Mouse (Mus musculus): ENCODE measurements at regions not wholly inside any gene's neighbourhood (a gene's known extent, or its start where the extent isn't known, plus 50 kb on each side); places are given as distances from the start of the nearest gene placed in this dataset.
A peak's percentile ranks its signal among the peaks of the same experiment; 100 is the strongest.

DNA sequence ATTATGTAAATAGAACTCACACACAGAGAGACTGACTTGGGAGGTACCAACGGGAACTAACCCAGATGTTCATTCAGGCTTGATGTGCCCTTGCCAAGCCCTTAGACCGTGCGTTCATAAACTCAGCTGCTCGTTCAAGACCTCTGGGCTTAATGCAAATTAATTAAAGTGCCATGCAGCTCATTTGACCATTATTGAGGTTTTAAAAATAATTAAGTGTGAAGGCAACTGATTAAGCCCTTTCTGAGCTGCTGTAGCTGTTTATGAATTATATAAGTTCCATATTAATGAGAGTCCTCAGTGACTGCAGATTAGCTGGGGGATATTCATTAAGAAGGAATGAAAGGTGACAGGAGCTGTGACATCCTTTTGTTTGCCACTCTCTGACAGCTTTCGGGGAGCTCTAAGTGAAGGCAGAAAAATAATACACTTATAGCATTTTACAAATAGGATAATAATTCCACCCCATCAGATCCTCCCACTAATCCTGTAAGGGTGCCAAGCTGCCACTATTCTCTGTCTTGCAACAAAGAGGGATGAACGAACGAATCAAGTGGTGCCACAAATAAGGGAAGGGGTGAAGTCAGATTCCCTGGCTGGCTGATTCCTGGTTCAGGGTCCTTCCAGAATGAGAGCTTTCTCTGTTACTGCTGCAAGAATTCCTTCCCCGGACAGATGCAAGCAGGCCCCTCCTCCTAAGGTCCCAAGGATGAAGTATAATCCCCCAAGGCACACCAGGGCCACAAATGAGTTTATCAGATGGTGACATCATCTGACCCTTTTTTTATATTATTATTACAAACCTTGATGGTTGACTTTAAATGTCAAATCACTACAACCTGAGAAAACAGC is 184.7 kb upstream of the Nckap5 start:
- ATAC-seq (replicated peaks; ENCODE audit: low FRiP score, low TSS enrichment, poor library complexity, severe bottlenecking), result no peak

DNA sequence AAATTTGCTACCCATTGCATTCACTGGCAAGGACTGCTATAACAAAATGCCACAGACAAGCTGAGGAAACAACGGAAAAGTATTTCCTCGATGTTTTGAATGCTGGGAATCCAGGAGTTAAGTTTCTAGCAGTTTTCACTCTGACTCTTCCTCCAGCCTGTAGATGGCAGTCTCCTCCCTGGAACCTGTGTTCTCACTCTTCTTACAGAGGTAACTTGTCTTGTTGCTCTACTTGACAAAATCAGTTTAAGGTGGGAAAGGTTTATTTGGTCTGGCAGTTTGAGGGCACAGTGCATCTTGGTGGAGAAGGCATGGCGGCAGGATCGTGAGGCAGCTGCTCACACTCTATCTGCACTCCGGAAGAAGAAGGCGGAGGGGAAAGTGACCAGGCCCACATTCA is 181.3 kb upstream of the Nckap5 start:
- no peak for ATAC-seq (replicated peaks; ENCODE audit: low FRiP score, low TSS enrichment, poor library complexity, severe bottlenecking)

DNA sequence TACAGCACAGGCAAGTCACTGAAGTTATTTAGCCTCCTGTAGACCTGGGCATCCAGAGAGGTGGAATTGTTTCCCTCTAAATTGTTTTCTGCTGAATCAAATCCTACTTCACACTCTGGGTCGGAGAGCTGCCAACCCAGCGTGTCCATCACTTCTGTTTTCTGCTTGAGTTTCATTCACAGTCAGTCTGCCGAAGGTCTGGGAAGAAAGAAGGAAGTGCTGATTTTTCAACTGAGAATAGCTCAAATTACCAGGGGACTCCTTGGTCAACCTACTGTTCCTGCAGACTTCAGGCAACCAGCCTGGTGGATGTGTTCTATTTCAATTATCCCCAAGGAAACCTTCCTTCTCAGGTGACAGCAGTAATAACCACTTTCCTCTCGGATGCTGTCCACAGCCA is 179.1 kb upstream of the Nckap5 start:
- no peak for ATAC-seq (replicated peaks; ENCODE audit: low FRiP score, low TSS enrichment, poor library complexity, severe bottlenecking)

DNA sequence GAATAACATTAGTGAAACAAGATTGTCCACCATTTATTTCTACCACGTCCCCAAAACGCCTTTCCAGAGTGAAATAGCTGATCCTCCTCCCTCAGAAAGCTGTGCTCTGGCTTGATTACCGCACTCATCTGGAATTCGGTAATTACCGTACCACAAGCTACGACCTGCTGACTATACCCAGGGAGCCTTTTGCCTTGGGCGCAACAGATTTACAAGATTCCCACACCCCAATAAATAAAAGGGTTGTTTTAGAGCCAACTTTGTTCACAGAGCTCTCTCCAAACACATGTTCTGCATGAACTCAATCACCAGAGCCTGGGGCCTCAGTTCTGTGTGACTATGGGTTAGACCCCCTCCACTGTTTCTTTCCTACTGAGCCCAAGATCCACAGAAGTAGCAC is 171.1 kb upstream of the Nckap5 start:
- ATAC-seq (replicated peaks; ENCODE audit: low FRiP score, low TSS enrichment, poor library complexity, severe bottlenecking), result no peak

DNA sequence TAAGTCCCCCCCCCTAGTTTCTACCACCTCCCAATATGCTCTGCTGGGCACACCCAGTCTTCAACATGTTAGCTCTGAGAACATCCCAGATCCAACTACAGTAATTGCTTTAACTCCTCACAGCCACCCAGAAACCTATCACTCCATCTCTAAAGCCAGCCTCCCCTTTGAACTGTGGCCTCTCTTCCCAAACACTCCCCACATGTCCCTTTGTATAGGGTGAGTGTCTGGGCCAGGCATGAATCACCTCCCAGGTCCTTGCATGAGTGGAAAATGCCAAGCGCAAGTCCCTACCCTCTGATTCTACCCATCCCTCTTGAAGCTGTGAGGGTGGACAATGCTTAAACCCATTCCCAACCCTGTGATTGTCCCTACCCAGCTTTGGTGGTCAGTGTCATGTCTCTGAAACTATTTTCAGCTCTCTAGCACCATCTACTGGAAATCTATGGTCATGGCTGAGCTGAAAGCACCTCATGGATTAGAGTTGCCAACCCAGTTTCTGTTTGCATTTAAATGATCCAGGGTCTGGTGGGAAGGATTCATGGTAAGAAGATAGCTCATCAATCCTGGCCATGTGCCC is 162.6 kb upstream of the Nckap5 start:
- ATAC-seq (replicated peaks; ENCODE audit: low FRiP score, low TSS enrichment, poor library complexity, severe bottlenecking), result peak; percentile 80

DNA sequence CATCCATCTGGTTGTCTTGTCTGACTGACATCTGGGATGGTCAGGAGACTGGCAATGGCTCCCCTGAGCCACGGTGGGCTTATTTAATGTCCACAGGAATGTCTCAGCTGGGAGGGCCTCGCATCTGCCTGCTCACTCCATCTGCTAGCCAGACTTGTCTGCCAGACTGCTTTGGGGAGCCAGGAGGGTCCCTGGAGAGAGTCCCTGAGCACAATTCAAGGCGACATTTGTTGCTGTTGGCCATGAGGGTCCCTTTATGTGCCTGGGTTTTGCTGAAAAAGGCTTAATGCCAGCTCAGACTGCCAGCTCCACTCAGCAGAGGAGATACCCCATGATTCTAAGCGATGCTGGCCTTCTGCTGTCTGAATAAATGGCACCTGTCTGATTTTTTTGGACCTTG is 161.8 kb upstream of the Nckap5 start:
- ATAC-seq (replicated peaks; ENCODE audit: low FRiP score, low TSS enrichment, poor library complexity, severe bottlenecking), result no peak

DNA sequence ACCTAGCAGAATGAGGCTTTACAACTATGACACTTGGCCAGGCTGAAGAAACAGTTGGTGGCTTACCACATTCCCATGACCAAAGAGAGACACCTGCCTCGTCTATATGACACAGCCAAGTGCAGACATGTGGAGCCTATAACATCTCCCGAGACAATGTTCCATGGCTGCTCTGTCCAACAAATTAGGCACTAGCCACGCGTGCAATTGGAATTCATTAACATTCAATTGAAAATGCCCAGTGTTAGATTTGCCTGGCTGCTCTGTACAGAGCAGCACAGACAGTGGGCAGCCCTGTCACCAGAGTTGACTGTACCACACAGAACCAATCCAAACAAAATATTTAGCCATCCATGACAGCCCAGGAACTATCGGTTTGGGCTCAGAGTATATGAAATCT is 152.2 kb upstream of the Nckap5 start:
- no peak for ATAC-seq (replicated peaks; ENCODE audit: low FRiP score, low TSS enrichment, poor library complexity, severe bottlenecking)

DNA sequence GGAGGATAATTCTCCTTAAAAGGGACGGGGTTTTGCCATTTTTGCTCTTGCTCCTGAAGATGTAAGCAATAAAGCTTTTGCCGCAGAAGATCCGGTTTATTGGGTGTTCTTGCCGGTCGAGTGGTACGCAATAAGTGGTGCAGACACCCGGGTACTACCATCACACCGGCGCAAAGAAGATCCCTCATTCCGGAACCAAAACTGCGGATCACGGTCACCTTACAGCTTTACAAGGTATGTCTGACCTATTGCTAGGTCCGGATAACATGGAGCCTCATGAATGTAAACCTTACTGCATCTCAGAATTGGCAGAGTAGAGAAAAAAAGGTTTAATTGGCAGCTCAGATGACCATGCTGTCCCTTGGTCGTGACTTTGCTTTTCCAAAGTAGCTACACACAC is 149.7 kb upstream of the Nckap5 start:
- no peak for ATAC-seq (replicated peaks; ENCODE audit: low FRiP score, low TSS enrichment, poor library complexity, severe bottlenecking)

DNA sequence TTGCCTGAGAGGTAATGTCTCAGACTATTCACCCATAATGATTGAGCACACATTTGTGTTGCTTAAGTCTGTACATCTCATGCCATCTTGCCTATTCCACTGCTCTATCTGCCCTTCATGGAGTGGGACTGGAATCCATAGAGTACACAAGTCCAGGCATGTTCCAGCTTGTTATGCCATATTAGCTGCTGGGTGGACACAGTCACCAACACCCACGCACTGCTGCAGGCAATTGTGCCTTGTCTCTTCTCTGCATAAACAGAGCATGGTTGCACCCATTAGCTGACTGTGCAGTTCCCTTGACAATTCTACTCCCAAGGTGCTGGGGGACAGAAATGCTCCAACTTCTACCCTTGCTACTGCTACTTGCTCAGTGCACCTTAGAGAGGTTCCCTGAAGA is 143.3 kb upstream of the Nckap5 start:
- ATAC-seq (replicated peaks; ENCODE audit: low FRiP score, low TSS enrichment, poor library complexity, severe bottlenecking), result no peak

DNA sequence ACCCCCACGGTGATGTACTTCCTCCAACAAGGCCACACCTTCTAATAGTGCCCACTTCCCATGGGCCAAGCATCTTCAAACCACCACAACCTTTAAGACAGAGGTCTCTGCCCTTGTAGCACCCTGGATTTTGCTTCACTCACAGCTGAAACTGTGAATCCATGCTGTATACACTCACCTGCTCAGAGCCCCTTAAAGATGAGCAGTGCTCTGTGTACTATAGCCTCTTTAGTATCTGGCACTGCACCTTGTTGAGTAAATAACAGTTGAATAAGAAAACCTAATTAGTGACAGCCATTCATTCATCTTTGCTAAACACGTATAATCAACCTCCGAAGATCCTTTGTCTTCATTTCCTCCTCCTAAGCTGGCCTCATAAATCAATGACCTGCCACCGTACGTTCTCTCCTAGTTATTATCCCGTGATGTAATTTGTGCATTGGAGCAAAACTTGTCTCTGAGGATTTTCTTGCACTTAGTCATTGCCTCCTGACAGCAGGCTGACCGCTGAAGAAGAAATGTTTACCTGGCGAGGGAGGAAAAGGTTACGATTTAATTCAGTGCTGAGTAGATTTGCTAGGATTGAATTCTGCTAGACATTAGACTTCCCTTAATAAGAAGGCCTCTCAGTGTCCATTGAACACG is 141.3 kb upstream of the Nckap5 start:
- ATAC-seq (replicated peaks; ENCODE audit: low FRiP score, low TSS enrichment, poor library complexity, severe bottlenecking), result no peak

DNA sequence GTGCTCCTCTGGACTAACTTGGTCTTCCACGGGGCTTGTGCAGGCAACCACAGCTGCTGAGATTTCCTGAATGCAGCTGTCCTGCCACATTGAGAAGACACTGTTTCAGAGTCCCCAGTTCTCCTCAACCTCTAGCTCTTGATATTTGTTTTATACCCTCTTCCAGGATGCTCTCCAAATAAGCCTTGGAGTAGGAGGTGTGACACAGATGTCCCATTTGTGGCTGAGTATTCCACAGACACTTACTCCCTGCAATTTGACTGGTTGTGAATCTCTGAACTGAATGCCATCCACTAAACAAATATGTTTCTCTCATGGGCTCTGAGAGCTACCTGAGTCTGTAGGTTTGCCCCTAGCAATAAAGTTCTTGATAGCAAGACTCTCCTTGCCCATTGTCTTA is 140.5 kb upstream of the Nckap5 start:
- ATAC-seq (replicated peaks; ENCODE audit: low FRiP score, low TSS enrichment, poor library complexity, severe bottlenecking), result no peak

DNA sequence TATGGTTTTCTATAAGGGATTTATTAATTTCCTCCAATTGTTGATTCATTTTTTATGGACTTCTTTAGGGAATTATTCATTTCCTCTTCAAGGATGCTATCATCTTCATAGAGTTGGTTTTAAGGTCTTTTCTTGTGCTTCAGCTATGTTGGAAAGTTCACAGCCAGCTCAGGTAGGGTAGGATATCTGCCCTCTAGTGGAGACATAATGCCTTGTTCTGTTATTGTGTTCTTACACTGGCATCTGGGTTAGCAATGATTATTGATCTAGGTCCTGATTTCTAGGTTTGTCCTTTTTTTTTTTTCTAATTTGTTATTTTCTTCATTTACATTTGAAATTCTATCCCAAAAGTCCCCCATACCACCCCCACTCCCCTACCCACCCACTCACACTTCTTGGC is 135.8 kb upstream of the Nckap5 start:
- no peak for ATAC-seq (replicated peaks; ENCODE audit: low FRiP score, low TSS enrichment, poor library complexity, severe bottlenecking)

DNA sequence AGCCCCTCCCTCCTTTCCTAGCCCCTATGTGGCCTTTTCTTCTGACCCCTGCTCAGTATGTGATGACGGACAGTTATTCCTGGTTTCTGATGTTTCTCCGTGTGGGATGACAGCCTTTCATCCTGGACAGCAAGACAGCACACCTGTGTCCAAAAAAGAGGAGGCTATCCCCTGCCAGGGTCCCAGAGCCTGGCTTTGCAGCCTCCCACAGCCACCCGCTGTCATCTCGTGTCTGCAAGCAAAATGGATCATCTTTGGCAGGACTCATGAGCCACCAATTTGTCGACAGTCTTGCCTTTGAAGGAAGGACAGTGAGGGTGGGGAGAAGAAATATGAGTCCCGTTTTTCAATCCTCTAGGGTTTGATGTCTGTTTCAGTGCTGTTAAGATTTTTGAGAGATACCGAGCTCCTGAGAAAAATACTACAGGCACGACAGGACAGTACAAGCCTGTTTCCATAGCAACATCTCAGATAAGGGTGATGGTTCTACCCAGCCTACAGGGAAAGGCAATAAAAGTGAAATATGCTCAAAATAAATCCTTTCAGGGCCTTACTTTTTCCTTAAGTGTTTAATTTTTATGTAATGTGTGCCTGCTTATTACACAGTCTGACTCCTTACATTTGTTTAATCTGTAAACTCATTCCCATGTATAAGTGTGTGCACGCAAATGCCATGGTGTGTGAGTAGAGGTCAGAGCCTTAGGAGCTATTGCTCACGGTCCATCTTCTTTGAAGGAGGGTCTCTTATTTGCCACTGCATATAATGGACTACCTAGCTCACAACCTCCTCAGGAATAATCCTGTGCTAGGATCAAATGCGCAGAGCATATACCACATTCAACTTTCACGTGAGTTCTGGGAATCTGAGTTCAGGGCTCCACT is 125.5 kb upstream of the Nckap5 start:
- ATAC-seq (replicated peaks; ENCODE audit: low FRiP score, low TSS enrichment, poor library complexity, severe bottlenecking), result no peak

DNA sequence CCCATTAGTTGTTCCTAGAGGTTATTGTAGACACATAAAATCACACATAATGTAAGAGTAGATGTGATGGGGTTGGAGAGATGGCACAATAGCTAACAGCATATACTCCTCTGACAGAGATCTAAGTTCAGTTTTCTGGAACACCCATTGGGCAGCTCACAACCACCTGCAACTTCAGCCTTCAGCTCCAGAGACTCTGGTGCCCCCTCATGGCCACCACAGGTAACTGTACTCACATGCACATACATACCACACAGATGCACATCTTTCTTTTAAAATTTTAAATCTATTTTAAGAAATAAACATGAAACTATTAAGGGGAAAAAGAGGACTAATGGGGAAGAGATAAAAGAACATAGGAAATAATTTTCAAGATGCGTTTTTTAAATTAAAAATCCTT is 117.3 kb upstream of the Nckap5 start:
- ATAC-seq (replicated peaks; ENCODE audit: low FRiP score, low TSS enrichment, poor library complexity, severe bottlenecking), result no peak

DNA sequence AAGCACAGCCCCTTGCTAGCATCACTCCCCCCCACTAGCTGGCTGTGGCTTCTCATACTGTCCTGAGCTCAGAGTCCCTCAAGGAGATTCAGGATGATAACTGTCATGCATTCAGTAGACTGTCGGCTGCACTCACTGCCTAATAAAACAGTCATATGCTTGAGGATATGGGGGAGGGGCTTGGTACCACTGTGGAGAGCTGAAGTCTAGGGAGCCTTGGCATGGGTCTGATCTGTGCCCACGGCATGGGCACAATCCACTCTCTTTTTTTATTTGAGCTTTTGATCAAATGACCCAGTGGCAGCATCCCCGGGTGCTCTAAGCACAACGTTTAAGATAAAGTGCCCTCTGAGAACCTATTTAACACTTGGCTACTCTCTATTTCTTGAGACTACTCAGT is 102.1 kb upstream of the Nckap5 start:
- no peak for ATAC-seq (replicated peaks; ENCODE audit: low FRiP score, low TSS enrichment, poor library complexity, severe bottlenecking)

DNA sequence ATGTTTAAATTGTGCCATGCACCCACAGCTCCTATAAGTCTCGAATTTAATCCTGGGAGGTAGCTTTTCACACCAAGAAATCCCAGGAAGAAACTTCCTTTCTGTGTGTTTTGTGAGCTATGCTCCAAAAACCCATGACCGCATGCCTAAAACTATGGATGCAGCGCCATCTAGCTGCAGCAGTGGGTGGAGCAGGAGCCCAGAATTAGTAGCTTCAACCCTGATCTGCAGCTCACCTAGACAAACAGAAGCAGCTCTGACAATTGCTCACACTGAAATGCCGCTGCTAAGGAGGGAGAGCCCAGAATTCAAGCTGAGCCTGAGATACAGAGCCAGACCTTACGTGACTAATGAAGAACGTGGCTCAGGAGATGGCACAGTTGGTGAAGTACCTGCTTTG is 101.2 kb upstream of the Nckap5 start:
- ATAC-seq (replicated peaks; ENCODE audit: low FRiP score, low TSS enrichment, poor library complexity, severe bottlenecking), result peak; percentile 87

DNA sequence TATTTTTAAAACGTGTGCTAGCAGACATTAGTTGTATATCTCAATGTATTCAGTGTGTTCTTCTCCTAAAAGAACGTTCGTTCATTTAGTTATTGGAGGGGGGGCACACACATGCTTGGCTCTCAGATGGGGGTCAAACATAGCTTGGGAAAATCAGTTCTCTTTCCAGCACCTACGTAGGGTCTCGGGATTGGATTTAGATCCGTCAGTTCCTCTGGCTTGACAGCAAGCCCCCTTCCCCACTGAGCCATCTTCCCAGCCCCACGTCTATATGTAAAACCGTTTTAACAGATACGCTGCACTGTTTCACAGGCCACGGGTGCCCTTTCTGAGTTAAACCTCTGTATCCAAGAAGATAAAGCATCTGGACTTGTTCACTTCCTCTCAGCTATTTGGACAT is 100.5 kb upstream of the Nckap5 start:
- no peak for ATAC-seq (replicated peaks; ENCODE audit: low FRiP score, low TSS enrichment, poor library complexity, severe bottlenecking)

DNA sequence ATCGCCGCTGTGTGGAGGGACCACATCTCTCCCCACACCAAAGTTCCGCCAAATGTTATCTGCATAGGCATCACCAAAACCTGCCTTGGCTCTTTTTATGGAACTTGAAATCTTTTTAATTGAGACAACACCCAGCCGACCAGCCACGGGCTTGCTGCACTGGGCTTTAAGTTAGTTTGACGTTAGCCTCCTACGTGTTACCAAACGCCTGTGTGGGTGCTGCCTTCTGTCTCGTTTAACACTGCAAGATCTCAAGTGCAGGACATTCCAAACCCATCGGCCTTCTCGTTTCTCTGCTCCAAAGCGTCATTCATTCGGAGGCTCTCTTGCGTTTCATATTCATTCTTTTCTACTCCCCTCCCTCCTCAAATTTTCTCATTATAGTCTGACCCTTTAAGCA is 100.0 kb upstream of the Nckap5 start:
- no peak for ATAC-seq (replicated peaks; ENCODE audit: low FRiP score, low TSS enrichment, poor library complexity, severe bottlenecking)

DNA sequence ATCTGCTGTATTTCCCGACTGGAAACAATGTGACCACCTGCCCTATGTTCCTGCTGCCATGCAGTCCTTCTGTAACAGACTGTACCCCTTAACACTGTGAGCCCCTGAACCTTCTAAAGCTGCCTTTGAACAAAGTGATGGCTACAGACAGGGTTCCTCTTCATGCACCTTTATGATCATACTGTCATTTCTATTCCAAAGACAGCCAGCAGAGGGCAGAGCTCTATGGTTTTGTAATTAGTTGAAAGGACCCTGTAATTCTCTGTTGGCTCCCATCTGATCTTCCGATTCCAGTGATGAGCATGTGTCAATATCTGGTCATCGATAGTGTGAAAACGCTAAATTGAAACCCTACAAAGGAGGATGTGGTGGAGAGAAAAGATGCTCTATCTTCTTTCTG is 99.1 kb upstream of the Nckap5 start:
- no peak for ATAC-seq (replicated peaks; ENCODE audit: low FRiP score, low TSS enrichment, poor library complexity, severe bottlenecking)

DNA sequence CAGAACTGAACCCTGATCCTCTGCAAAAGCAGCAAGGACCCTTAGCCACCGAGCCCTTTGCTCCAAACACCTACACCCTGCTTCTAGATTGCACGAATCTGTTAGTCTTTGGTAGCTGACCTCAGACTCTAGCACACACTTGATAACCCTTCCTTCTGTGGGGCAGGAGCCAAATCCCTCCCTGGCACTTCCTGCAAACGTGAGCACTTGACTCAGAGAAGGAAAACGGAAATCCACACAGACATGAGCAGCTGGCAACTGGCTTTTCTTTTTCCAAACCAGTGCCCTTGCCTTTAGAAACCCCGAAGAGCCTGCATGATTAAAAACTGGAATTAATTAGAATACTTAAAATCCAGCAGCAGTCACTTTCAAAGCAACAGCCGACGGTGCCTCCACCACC is 97.6 kb upstream of the Nckap5 start:
- ATAC-seq (replicated peaks; ENCODE audit: low FRiP score, low TSS enrichment, poor library complexity, severe bottlenecking), result no peak

All from megakaryocyte-erythroid progenitor cell, adult 5-6 weeks (primary cell).